Mouse (Mus musculus) retina, adult 2 months (tissue): ENCODE measurements around the gene Cpne7.
"Not testable (repeated sequence)": the region's sequence is repeated elsewhere in the genome, so short reads cannot be mapped to it uniquely, and the experiment has no call there.

Experiments used
- DNase-seq: peaks from one replicate; pipeline ENCODE4 v3.0.0-alpha.2; 2012; ENCODE audit warnings: low read depth, low spot score

Cpne7 gene

DNA sequence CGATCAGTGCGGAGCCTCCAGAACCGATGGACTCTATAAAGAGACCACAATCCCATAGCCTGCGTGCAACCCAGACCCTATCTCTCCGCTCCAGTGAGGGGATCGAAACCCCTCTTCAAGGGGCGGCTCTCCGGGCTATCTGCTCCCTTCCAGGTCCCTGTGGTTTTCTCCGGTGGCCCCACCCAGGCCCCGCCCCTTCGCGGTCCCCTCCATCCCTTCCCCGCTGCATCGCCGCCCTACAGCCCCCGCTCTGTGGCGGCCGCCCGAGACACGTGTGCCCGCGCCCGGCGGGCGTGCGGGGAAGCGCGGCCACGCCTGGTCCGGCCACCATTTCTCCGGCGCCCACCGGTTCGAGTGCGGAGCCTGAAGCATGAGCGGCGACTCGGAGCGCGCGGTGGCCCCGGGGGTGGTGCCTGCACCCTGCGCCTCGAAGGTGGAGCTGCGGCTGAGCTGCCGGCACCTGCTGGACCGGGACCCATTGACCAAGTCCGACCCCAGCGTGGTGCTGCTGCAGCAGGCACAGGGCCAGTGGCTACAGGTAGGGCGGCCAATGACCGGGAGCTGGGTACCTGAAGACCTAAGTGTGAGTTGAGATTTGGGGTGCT is at the start of gene Cpne7:
Gene Cpne7 (plus strand): TSS at position 248 of the 605 bp plus-strand sequence.
- no peak for DNase-seq

GRCm38 (mm10) chr8:123071176-123071575 is 46.0 kb upstream of the Cpne7 start:
- no peak for DNase-seq

DNA sequence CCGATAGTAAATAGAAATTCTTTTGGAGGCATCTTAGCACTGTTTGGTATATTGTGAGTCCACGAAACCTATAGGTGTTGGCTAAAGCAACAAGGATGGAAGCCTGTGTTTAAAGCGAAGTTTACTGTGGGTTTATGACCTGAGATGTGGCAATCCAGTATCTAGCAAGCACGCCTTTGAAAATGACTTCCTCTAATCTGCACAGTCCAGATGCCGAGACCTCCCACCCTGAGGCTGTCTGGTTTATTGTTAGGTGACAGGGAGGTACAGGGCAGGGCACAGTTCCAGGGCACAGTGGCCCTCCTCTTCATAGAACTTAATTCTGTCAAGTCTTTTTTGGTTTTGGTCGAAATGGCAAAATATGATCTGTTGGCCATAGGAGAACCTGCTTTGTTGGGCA is 40.0 kb upstream of the Cpne7 start:
- DNase-seq, result no peak

DNA sequence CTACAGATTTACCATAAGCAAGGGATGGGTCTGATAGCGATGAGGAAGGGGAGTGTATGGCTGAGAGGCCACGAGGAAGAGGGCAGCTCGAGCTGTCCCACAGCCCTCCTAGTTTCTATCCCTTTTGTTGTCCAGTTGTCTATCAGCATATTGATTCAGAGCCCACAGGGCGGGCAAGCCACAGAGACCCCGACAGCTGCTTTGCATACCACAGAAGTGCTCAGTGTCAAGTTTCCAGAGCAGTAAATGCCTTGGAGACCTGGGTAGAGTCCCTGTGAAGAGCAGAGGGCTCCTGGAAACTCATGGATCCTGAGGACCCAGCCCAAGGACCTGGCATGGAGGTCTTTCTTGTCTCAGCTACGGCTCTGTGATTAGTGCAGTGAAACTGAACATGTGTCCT is 34.2 kb upstream of the Cpne7 start:
- no peak for DNase-seq

DNA sequence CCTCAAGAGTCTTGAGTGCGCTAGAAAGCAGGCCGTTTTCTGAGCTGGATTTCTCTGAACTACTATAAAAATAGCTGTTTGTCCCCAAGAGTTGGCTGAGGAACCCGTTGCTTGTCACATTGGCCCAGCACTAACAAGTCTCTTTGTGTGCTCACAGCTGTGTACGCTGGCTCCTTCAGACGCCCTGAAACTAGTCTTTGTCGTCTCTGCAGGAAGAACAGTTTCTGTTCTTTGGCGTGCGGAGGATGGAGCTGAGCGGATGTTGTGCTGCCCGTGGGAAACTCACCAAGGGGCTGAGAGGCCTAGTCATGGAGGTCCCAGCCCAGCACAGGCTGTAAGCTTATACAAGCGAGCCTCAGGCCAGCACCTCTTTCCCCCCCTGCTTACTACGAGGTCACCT is 33.6 kb upstream of the Cpne7 start:
- DNase-seq, result no peak

- DNase-seq, result no peak
Measured at GRCm38 (mm10) chr8:123087289-123087688, 29.9 kb upstream of the Cpne7 start.

DNA sequence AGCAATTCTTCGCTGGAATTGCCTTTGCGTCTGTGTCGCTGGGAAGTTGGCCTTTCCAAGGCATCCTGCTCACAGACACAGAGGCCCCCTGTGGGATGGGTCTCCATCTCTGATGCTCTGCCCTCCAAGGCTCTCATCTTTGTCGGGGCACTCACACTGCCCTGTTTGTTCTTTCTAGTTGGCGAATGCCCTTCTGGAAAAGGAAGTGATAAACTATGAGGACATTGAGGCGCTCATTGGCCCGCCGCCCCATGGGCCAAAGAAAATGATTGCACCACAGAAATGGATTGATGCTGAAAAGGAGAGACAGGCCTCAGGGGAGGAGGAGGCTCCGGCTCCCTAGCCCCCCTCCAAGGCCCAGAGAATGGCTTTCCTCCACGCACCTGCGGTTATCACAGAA is 20.0 kb upstream of the Cpne7 start:
- no peak for DNase-seq

DNA sequence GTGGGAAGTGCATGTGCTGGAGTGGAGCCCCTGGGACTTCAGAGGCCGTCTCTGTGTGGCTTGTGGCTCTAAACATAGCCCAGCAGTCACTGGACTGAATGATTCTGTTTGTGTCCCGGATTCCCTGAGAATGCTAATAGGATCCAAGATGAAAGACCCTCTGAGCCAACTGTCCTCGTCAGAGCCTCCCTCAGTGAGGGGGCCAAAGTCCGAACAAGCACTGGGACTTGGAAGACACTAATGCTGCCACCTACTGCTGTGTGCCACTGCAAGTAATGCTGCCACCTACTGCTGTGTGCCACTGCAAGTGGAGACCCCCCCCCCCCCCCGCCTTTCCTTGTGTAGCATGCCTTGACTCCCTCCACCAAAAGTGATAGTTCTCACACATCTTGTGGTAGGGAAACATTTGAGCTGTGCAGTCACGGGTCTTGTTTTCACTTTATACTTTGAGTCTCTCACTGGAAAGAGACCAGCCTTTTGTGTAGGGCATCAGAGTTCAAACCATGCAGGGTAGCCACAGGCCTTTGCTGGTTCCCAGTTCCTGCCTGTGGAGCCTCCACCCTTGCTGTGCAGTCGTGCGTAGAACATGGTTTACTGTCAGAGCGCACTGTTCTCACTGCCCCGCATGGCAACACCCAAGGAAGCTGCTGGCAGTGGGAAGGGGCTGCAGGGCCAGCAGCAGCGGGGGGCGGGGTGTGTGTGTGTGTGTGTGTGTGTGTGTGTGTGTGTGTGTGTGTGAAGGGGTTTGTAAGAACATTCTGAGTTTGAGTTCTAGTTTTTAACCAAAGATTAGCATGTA is 19.2 kb upstream of the Cpne7 start:
- no peak for DNase-seq

DNA sequence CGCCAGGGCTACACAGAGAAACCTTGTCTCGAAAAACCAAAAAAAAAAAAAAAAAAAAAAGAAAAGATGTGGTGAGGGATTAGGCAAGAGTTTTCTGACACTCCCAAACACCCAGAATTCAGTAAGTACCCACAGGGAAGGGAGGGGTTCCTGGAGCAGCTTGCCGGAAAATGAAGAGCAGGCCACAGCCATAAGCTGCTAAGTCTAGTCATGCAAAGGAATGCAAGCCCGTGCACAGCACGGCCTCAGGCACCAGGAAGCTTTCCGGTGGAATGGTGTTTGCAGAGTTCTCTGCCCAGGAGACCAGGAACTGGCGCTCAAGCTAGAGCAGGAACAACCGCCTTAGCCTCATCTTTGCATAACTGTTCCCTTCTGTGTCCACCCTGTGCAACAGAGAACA is 16.9 kb upstream of the Cpne7 start:
- DNase-seq, result no peak

GRCm38 (mm10) chr8:123101244-123101643 is 15.9 kb upstream of the Cpne7 start:
- no peak for DNase-seq

DNA sequence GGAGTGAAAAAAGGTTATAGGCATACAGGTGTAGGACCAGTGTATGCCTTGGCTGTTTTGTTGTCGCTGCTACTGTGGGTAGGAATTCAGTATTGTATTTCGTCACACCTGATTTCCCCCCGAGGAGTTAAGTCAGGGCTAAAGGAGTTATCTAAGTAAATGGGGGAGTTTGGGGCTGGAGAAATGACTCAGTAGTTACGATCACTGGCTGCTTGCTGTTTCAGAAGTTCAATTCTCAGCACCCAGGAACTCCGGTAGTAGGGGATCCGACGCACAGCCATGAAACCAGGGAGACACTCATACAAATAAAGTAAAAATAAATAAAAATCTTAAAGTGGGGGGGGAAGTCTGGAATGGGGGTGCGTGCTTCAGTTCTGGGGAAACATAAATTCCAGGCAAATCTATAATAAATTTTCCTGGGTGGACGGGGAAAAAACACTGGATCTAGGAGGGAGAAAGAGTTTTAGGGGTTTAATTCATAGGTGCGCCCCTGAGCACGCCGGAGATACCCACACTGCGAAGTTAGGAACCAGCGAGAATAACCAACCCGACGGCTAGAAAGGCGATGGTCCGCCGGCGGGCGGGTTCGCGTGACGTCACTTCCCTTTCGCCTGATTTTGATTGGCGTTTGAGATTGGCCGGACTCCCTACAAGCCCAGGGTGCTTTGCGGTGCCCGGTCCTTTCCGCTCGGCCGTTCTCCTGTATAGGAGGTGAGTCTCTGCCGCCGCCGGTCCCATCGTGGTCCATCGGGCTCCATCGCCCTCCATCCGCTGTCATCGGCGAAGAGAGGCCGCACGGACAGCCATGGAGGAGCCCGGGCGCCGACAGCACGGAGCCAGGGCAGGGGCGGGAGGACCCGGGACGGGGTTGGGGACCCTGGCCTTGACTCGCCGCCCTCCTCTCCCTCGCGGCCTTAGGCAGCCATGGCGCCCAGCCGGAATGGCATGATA is 15.2 kb upstream of the Cpne7 start, which contains the start of gene Rpl13:
Gene Rpl13 (plus strand): TSS at position 616 of the 951 bp plus-strand sequence.
- DNase-seq, result peak; percentile 87

GRCm38 (mm10) chr8:123102855-123103254 is 14.3 kb upstream of the Cpne7 start:
- not testable (repeated sequence) for DNase-seq

DNA sequence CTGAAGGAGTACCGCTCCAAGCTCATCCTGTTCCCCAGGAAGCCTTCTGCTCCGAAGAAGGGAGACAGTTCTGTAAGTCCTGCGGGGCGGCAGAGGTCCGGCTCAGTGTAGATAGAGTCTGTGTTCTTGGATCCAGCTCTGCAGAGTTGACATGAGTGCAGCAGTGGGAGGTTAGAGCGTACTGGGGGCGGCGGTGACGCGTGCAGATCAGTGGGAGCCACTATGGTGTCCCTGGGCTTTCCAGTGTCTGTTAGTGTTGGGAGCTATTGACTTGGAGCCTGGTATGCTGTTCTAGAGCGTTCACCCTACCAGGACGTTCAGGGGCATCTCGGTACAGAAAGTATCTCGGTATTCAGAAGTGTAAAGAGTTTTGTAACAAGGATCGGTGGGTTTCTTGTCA is 13.9 kb upstream of the Cpne7 start:
- no peak for DNase-seq

- DNase-seq, result no peak
Measured at GRCm38 (mm10) chr8:123104046-123104767, 13.0 kb upstream of the Cpne7 start.

- DNase-seq, result no peak
Measured at GRCm38 (mm10) chr8:123105553-123106326, 11.4 kb upstream of the Cpne7 start.

GRCm38 (mm10) chr8:123106531-123106930 is 10.6 kb upstream of the Cpne7 start:
- no peak for DNase-seq

DNA sequence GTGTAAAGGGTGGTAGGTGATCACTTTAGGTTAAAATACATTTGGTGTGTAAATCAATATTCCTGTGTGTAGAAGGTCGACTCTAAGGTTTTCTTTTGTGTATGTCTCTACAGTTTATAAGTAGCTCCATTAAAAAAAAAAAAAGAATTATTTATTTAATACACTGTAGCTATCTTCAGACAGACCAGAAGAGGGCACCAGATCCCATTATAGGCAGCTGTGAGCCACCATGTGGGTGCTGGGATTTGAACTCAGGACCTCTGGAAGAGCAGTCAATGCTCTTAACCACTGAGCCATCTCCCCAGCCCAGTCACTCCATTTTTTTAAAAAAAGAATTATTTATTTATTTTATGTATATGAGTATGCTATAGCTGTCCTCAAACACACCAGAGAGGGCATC is 9.2 kb upstream of the Cpne7 start:
- no peak for DNase-seq

- no peak for DNase-seq
Measured at GRCm38 (mm10) chr8:123108953-123109352, 8.2 kb upstream of the Cpne7 start.

DNA sequence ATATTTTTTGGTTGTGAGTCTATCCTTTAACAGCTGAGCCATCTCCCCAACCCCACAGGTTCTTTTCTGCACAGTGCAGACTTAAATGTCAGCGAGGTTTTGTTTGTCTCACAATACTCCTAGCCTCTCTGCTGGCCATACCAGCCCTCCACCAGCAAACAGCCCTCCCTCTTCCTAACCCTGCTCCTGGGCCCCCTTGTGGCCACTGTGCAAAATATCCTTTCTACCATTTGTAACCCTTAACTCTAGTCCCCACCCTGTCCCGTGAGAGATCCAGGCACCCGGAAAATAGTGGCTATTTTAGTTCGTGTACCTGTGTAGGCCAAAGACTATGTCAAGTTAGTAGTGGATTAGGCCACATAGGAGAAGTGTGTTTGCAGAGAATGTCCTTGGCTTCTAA is 6.5 kb upstream of the Cpne7 start:
- no peak for DNase-seq

- DNase-seq, result no peak
Measured at GRCm38 (mm10) chr8:123112892-123113291, 4.3 kb upstream of the Cpne7 start.
